Mouse (Mus musculus) erythroblast, embryonic 14.5 days (primary cell): Measurements from ENCODE around the gene Ltc4s. TPM values are rescaled to one million over a fixed set of nuclear protein-coding genes. Genes with fewer than 3 reads are reported as not detected.

Source experiments
- H3K27me3 ChIP-seq: 2 replicates; pipeline ENCODE4 v1.6.1; 2012; ENCODE audit warnings: inconsistent platforms; ENCODE audit not compliant: control insufficient read depth
- H3K36me3 ChIP-seq: 2 replicates; pipeline ENCODE4 v1.6.1; 2012; ENCODE audit warnings: mild to moderate bottlenecking, inconsistent platforms; ENCODE audit not compliant: control insufficient read depth
- H3K4me1 ChIP-seq: 2 replicates; pipeline ENCODE4 v1.6.1; 2012; ENCODE audit warnings: inconsistent platforms; ENCODE audit not compliant: control insufficient read depth
- H3K4me3 ChIP-seq: replicated peaks from 2 replicates; pipeline ENCODE3; 2012; ENCODE audit warnings: moderate library complexity, mild to moderate bottlenecking, inconsistent platforms
- H3K9me3 ChIP-seq: 2 replicates; pipeline ENCODE4 v1.6.1; 2012; ENCODE audit warnings: low read length, inconsistent platforms, mixed read lengths; ENCODE audit not compliant: control insufficient read depth
- GATA1 ChIP-seq: IDR thresholded peaks from 2 replicates; pipeline ENCODE4 v1.6.1; 2012; ENCODE audit warnings: low read length, inconsistent platforms, mixed read lengths
- TAL1 ChIP-seq: IDR thresholded peaks from 3 replicates; pipeline ENCODE4 v1.6.1; 2012; ENCODE audit warnings: low read length, inconsistent platforms, mixed read lengths
- polyA plus RNA-seq: library from polyadenylated mRNA; stranded (reverse); fragments of >175 nt; gene quantifications from 2 replicates; pipeline ENCODE4 v1.2.3, GENCODE M21; 2012

Gene Ltc4s
- polyA plus RNA-seq, 1 experiment: not detected

- Histone ChIP-seq H3K9me3 (no peaks in the 10 kb centered on the region), H3K36me3 (peaks cover 46% of the 10 kb centered on the region), H3K4me3 (peak overlapping the region; percentile 98), H3K4me1 (peaks cover 72% of the 10 kb centered on the region), H3K27me3 (no peaks in the 10 kb centered on the region)
- no peak for TF ChIP-seq GATA1
- no peak for TF ChIP-seq TAL1
Observed at GRCm38 (mm10) chr11:50211322-50212059, 26.9 kb downstream of the Ltc4s start.

GRCm38 (mm10) chr11:50210505-50211151 is 27.8 kb downstream of the Ltc4s start, which contains the start of the genes Sqstm1 and Mgat4b:
TSS of gene Sqstm1 (minus strand) at chr11:50210827.
TSS of gene Mgat4b (plus strand) at chr11:50210890.
- peaks cover 63% of the 10 kb centered on the region for H3K4me1 ChIP-seq
- H3K36me3 ChIP-seq: peaks cover 51% of the 10 kb centered on the region
- TF ChIP-seq GATA1: no peak
- TF ChIP-seq TAL1: no peak
- no peaks in the 10 kb centered on the region for H3K27me3 ChIP-seq
- H3K4me3 ChIP-seq: peak within 1 kb of the TSS; percentile 98
- no peaks in the 10 kb centered on the region for H3K9me3 ChIP-seq

DNA sequence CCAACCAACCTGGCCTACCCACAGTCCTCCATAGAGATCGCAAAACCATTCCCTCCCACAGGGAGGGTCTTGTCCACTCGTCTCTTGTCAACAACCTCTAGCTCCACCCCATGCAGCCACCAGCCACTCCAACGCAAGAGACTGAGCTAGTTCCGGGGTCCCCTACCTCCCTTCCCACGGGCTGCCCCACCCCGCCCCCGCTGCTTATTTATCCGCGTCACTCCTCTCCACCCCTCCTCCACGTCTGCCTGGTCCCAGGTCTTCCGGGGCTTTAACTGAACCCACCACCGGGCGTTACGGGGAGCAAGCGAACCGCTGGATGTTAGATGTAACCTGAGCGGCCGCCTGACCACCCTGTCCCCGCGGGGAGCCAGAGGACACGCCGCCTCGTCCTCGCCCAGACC is 28.3 kb downstream of the Ltc4s start:
- H3K4me3 ChIP-seq: peak overlapping the region; percentile 98
- no peaks in the 10 kb centered on the region for H3K27me3 ChIP-seq
- H3K9me3 ChIP-seq: no peaks in the 10 kb centered on the region
- peaks cover 53% of the 10 kb centered on the region for H3K36me3 ChIP-seq
- peaks cover 58% of the 10 kb centered on the region for H3K4me1 ChIP-seq
- TF ChIP-seq GATA1 (no peak), TAL1 (no peak)

DNA sequence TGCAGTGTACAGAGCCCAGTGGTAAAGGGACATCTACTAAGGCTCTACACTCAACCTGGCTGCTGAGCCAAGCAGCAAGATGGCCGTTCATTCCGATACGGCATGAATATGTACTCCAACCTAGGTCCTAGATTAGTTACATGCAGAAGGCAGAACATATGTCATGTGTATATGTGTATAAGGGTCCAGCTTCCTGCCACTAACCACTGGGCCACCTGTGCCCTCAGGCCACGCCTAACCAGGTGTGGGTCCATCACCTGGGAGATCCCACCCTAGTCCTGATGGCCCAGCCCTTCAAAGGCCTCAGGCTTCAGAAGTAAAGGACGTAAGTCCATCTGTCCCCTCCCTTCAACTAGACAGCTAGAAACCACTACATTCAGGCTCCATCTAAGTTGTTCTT is 30.4 kb downstream of the Ltc4s start:
- peaks cover 68% of the 10 kb centered on the region for H3K36me3 ChIP-seq
- no peaks in the 10 kb centered on the region for H3K27me3 ChIP-seq
- peaks cover 50% of the 10 kb centered on the region for H3K4me1 ChIP-seq
- H3K9me3 ChIP-seq: no peaks in the 10 kb centered on the region
- H3K4me3 ChIP-seq: peak overlapping the region; percentile 29
- TF ChIP-seq TAL1: no peak
- no peak for TF ChIP-seq GATA1

DNA sequence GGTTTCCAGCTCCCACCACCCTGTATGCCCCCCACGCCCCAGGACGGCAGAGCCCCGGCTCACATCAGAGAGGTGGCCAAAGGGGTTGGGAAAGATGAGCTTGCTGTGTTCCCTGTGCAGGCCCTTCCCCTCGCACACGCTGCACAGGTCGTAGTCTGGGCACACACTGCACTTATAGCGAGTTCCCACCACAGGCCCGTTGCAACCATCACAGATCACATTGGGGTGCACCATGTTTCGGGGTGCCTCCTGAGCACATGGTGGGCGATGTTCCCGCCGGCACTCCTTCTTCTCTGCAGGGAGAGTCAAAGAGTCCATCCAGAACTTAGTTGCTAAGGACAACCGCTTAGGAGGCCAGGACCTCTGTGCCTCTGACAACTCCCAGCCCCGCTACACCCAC is 31.1 kb downstream of the Ltc4s start:
- peaks cover 43% of the 10 kb centered on the region for H3K4me1 ChIP-seq
- peaks cover 70% of the 10 kb centered on the region for H3K36me3 ChIP-seq

GRCm38 (mm10) chr11:50206037-50206436 is 32.4 kb downstream of the Ltc4s start:
- H3K36me3 ChIP-seq: peaks cover 81% of the 10 kb centered on the region

More for the DNA sequence above, 31.1 kb downstream of the Ltc4s start:
- Histone ChIP-seq H3K9me3 (no peaks in the 10 kb centered on the region), H3K27me3 (no peaks in the 10 kb centered on the region), H3K4me3 (no peak overlapping the region)
- TF ChIP-seq GATA1: no peak
- no peak for TF ChIP-seq TAL1

GRCm38 (mm10) chr11:50205434-50205833 is 33.0 kb downstream of the Ltc4s start:
- no peaks in the 10 kb centered on the region for H3K27me3 ChIP-seq
- H3K4me1 ChIP-seq: peaks cover 27% of the 10 kb centered on the region
- H3K36me3 ChIP-seq: peaks cover 87% of the 10 kb centered on the region
- no peak for TF ChIP-seq TAL1
- no peak for TF ChIP-seq GATA1
- no peak overlapping the region for H3K4me3 ChIP-seq
- H3K9me3 ChIP-seq: no peaks in the 10 kb centered on the region

More at GRCm38 (mm10) chr11:50206037-50206436, 32.4 kb downstream of the Ltc4s start:
- Histone ChIP-seq H3K27me3 (no peaks in the 10 kb centered on the region), H3K9me3 (no peaks in the 10 kb centered on the region), H3K4me1 (peaks cover 32% of the 10 kb centered on the region), H3K4me3 (no peak overlapping the region)
- no peak for TF ChIP-seq GATA1
- TF ChIP-seq TAL1: no peak

GRCm38 (mm10) chr11:50203302-50203827 is 35.1 kb downstream of the Ltc4s start:
- Histone ChIP-seq H3K27me3 (no peaks in the 10 kb centered on the region), H3K9me3 (no peaks in the 10 kb centered on the region), H3K36me3 (peaks cover 99% of the 10 kb centered on the region), H3K4me1 (peaks cover 15% of the 10 kb centered on the region), H3K4me3 (no peak overlapping the region)
- no peak for TF ChIP-seq TAL1
- TF ChIP-seq GATA1: no peak

DNA sequence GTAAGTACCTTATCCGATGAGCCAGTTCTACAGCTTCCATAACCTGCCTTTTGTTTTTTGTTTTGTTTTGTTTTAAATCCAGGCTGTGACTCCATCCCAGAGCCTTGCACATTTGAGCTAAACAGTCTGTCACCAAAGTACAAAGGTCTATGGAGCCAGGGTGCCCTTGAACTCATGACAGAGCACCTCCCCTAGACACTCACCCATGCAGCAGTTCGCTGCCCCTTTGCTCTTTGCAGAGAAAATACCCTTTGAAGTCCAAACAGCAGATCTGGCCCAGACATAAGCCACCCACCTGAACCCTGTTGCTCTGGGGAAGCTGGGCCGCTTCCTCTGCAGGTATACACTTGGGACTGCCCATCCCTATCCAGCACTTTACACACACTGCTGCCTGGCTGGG is 36.8 kb downstream of the Ltc4s start:
- Histone ChIP-seq H3K9me3 (no peaks in the 10 kb centered on the region), H3K36me3 (peaks cover 100% of the 10 kb centered on the region), H3K27me3 (no peaks in the 10 kb centered on the region), H3K4me1 (peaks cover 4% of the 10 kb centered on the region), H3K4me3 (no peak overlapping the region)
- no peak for TF ChIP-seq TAL1
